Mouse (Mus musculus) limb, embryonic 10.5 days (tissue): Measurements from ENCODE around the gene Ccdc90b. TPM values are rescaled to one million over a fixed set of nuclear protein-coding genes. Genes with fewer than 3 reads are reported as not detected.

Experiments used
- DNase-seq: peaks from one replicate; pipeline ENCODE4 v3.0.0-alpha.2; 2017; ENCODE audit warnings: low spot score
- H3K27ac ChIP-seq: fragments of 300-500 bp; sonication (generic); 2 replicates; pipeline ENCODE4 v1.5.1; 2016; ENCODE audit warnings: mild to moderate bottlenecking
- H3K27me3 ChIP-seq: fragments of 300-500 bp; sonication (generic); 2 replicates; pipeline ENCODE4 v1.6.1; 2016; ENCODE audit warnings: low read depth, mild to moderate bottlenecking; ENCODE audit not compliant: poor library complexity, severe bottlenecking
- H3K36me3 ChIP-seq: fragments of 300-500 bp; sonication (generic); 2 replicates; pipeline ENCODE4 v1.6.1; 2016; ENCODE audit warnings: mild to moderate bottlenecking, moderate library complexity
- H3K4me1 ChIP-seq: fragments of 300-500 bp; sonication (generic); 2 replicates; pipeline ENCODE4 v1.6.1; 2016
- H3K4me3 ChIP-seq: fragments of 300-500 bp; sonication (generic); 2 replicates; pipeline ENCODE4 v1.5.1; 2016; ENCODE audit warnings: mild to moderate bottlenecking, moderate library complexity
- H3K9me3 ChIP-seq: fragments of 300-500 bp; sonication (generic); replicated peaks from 2 replicates; pipeline ENCODE4 v1.6.1; 2016; ENCODE audit warnings: mild to moderate bottlenecking
- WGBS: fragments of 180-500 bp; shearing (Covaris S2); methylation state at CpG from one replicate; pipeline ENCODE4 v1.1.7; 2016; 5-methylcytosine and 5-hydroxymethylcytosine counted together
- polyA plus RNA-seq: library from polyadenylated mRNA; unstranded; fragments of >200 nt; fragmentation: Nextera tagmentation; extraction: Ambion mirVana; gene quantifications from 2 replicates; pipeline ENCODE4 v1.2.1, GENCODE M21; 2016

Ccdc90b gene
- polyA plus RNA-seq, 1 experiment from 2014 or later, result 49.1 TPM

- Histone ChIP-seq H3K4me3 (no peak overlapping the region), H3K4me1 (peaks cover 6% of the 10 kb centered on the region; the same call in 1 of the 2 replicates)
- 87% methylated on average over 7 of the region's 7 CpGs for WGBS
Measured at GRCm38 (mm10) chr7:92589986-92590385, 29.0 kb downstream of the Ccdc90b start.

GRCm38 (mm10) chr7:92590842-92591241 is 29.9 kb downstream of the Ccdc90b start:
- 80% methylated on average over 2 of the region's 2 CpGs for WGBS
- H3K27ac ChIP-seq, result no peak overlapping the region
- H3K27me3 ChIP-seq, result no peaks in the 10 kb centered on the region
- H3K4me3 ChIP-seq, result no peak overlapping the region
- H3K9me3 ChIP-seq, result no peaks in the 10 kb centered on the region
- peaks cover 6% of the 10 kb centered on the region; the same call in 1 of the 2 replicates for H3K4me1 ChIP-seq
- no peak for DNase-seq
- no peaks in the 10 kb centered on the region for H3K36me3 ChIP-seq

More at GRCm38 (mm10) chr7:92589986-92590385, 29.0 kb downstream of the Ccdc90b start:
- no peaks in the 10 kb centered on the region for H3K9me3 ChIP-seq
- no peaks in the 10 kb centered on the region for H3K27me3 ChIP-seq
- no peaks in the 10 kb centered on the region for H3K36me3 ChIP-seq
- no peak overlapping the region for H3K27ac ChIP-seq
- DNase-seq, result no peak

- DNase-seq, result no peak
- 93% methylated on average over 7 of the region's 7 CpGs for whole genome bisulfite sequencing
- H3K27ac ChIP-seq, result no peak overlapping the region
- H3K36me3 ChIP-seq, result peaks cover 7% of the 10 kb centered on the region
- H3K4me3 ChIP-seq, result no peak overlapping the region
- H3K4me1 ChIP-seq, result no peaks in the 10 kb centered on the region
- H3K9me3 ChIP-seq, result no peaks in the 10 kb centered on the region
- no peaks in the 10 kb centered on the region for H3K27me3 ChIP-seq
Measured at GRCm38 (mm10) chr7:92604961-92605360, 44.0 kb downstream of the Ccdc90b start.

GRCm38 (mm10) chr7:92610830-92611229 is 49.9 kb downstream of the Ccdc90b start:
- DNase-seq, result no peak
- Histone ChIP-seq H3K27me3 (no peaks in the 10 kb centered on the region), H3K9me3 (no peaks in the 10 kb centered on the region), H3K4me1 (no peaks in the 10 kb centered on the region), H3K27ac (no peak overlapping the region), H3K4me3 (no peak overlapping the region), H3K36me3 (no peaks in the 10 kb centered on the region)
- WGBS, result 71% methylated on average over 7 of the region's 7 CpGs

- Histone ChIP-seq H3K4me3 (no peak overlapping the region), H3K27ac (no peak overlapping the region), H3K36me3 (no peaks in the 10 kb centered on the region), H3K4me1 (no peaks in the 10 kb centered on the region), H3K27me3 (no peaks in the 10 kb centered on the region), H3K9me3 (no peaks in the 10 kb centered on the region)
- no peak for DNase-seq
- 71% methylated on average over 2 of the region's 2 CpGs for WGBS
Measured at GRCm38 (mm10) chr7:92624488-92624887, 63.5 kb downstream of the Ccdc90b start.

GRCm38 (mm10) chr7:92630167-92630566 is 69.2 kb downstream of the Ccdc90b start:
- Histone ChIP-seq H3K27ac (no peak overlapping the region), H3K36me3 (no peaks in the 10 kb centered on the region), H3K27me3 (no peaks in the 10 kb centered on the region), H3K4me1 (no peaks in the 10 kb centered on the region), H3K9me3 (no peaks in the 10 kb centered on the region), H3K4me3 (no peak overlapping the region)
- 56% methylated on average over 2 of the region's 2 CpGs for WGBS
- DNase-seq, result no peak

Other genes with a start within 250 kb of the Ccdc90b start
- 6.4 and 10.3 TPM in 2 replicates for gene Ankrd42, start 76.0 kb downstream of the Ccdc90b start, polyA plus RNA-seq
- 15.8 and 22.4 TPM in 2 replicates for gene Pcf11, start 108.8 kb downstream of the Ccdc90b start, polyA plus RNA-seq
- 9.3 and 11.2 TPM in 2 replicates for gene Rab30, start 180.5 kb downstream of the Ccdc90b start, polyA plus RNA-seq